Mouse (Mus musculus) myocyte (in vitro differentiated cells): ENCODE data around the gene Tmem63c.

Source experiments
- POLR2A ChIP-seq: IDR thresholded peaks from one replicate; pipeline ENCODE4 v1.6.1; 2011; ENCODE audit warnings: low read depth, mild to moderate bottlenecking, control low read depth, moderate library complexity; ENCODE audit not compliant: insufficient read length
- USF1 ChIP-seq: IDR thresholded peaks from one replicate; pipeline ENCODE4 v1.6.1; 2011; ENCODE audit warnings: low read depth, mild to moderate bottlenecking, control low read depth, moderate library complexity

- TF ChIP-seq POLR2A (no peak), USF1 (no peak)
Observed at GRCm38 (mm10) chr12:86973216-86973615, 47.9 kb upstream of the Tmem63c start.
